Mouse (Mus musculus): ENCODE data around the gene Traf2. TPM values are rescaled to one million over a fixed set of nuclear protein-coding genes. Genes with fewer than 3 reads are reported as not detected.

Gene Traf2
- total and polyA plus RNA-seq, 2 experiments from 2014 or later = 9.3 to 11.4 TPM

GRCm38 (mm10) chr2:25487965-25488670 lies 58.6 kb downstream of the Traf2 start:
- WGBS = 74% methylated on average over 6 of the region's 6 CpGs
- Histone ChIP-seq H3K9me3 (ENCODE audit: low read length) (no peaks in the 10 kb centered on the region), H3K36me3 (ENCODE audit: insufficient read depth, low read length) (no peaks in the 10 kb centered on the region), H3K4me3 (ENCODE audit: low read length) (no peak overlapping the region), H3K4me1 (ENCODE audit: insufficient read depth, low read length) (no peaks in the 10 kb centered on the region), H3K27ac (no peak overlapping the region), H3K4me2 (ENCODE audit: low read depth, low read length) (no peak overlapping the region), H3K9ac (replicated peaks; ENCODE audit: low read length) (no peak overlapping the region), H3K27me3 (ENCODE audit: insufficient read depth, low read length) (no peaks in the 10 kb centered on the region)
- DNase-seq (ENCODE audit: low spot score) = no peak
- no peak for ATAC-seq
- TF ChIP-seq CTCF (IDR thresholded peaks at IDR 0.05; ENCODE audit: low read depth) = no peak

GRCm38 (mm10) chr2:25484901-25485647 lies 61.7 kb downstream of the Traf2 start:
- H3K9ac ChIP-seq (replicated peaks; ENCODE audit: low read length) = no peak overlapping the region
- H3K27ac ChIP-seq = no peak overlapping the region
- no peak overlapping the region for H3K4me3 ChIP-seq (ENCODE audit: low read length)
- H3K27me3 ChIP-seq (ENCODE audit: insufficient read depth, low read length) = no peaks in the 10 kb centered on the region
- WGBS = 65% methylated on average over 11 of the region's 11 CpGs
- no peaks in the 10 kb centered on the region for H3K4me1 ChIP-seq (ENCODE audit: insufficient read depth, low read length)
- DNase-seq (ENCODE audit: low spot score) (peak; percentile 20), ATAC-seq (no peak)
- no peak overlapping the region for H3K4me2 ChIP-seq (ENCODE audit: low read depth, low read length)
- H3K9me3 ChIP-seq (ENCODE audit: low read length) = no peaks in the 10 kb centered on the region
- no peaks in the 10 kb centered on the region for H3K36me3 ChIP-seq (ENCODE audit: insufficient read depth, low read length)
- TF ChIP-seq CTCF (IDR thresholded peaks at IDR 0.05; ENCODE audit: low read depth) = no peak

GRCm38 (mm10) chr2:25482969-25483368 lies 63.8 kb downstream of the Traf2 start:
- Histone ChIP-seq H3K27me3 (ENCODE audit: insufficient read depth, low read length) (no peaks in the 10 kb centered on the region), H3K4me2 (ENCODE audit: low read depth, low read length) (no peak overlapping the region), H3K9me3 (ENCODE audit: low read length) (no peaks in the 10 kb centered on the region), H3K9ac (replicated peaks; ENCODE audit: low read length) (no peak overlapping the region), H3K4me1 (ENCODE audit: insufficient read depth, low read length) (no peaks in the 10 kb centered on the region), H3K36me3 (ENCODE audit: insufficient read depth, low read length) (no peaks in the 10 kb centered on the region), H3K4me3 (ENCODE audit: low read length) (no peak overlapping the region), H3K27ac (no peak overlapping the region)
- WGBS = 21% methylated on average over 7 of the region's 7 CpGs
- TF ChIP-seq CTCF (IDR thresholded peaks at IDR 0.05; ENCODE audit: low read depth) = peak; percentile 43
- peak; percentile 35 for DNase-seq (ENCODE audit: low spot score)
- ATAC-seq = no peak

GRCm38 (mm10) chr2:25480541-25480940 lies 66.2 kb downstream of the Traf2 start:
- WGBS = 88% methylated on average over 1 of the region's 1 CpGs
- Histone ChIP-seq H3K27ac (no peak overlapping the region), H3K4me3 (ENCODE audit: low read length) (no peak overlapping the region), H3K9ac (replicated peaks; ENCODE audit: low read length) (no peak overlapping the region), H3K9me3 (ENCODE audit: low read length) (no peaks in the 10 kb centered on the region), H3K4me1 (ENCODE audit: insufficient read depth, low read length) (no peaks in the 10 kb centered on the region), H3K4me2 (ENCODE audit: low read depth, low read length) (no peak overlapping the region), H3K27me3 (ENCODE audit: insufficient read depth, low read length) (no peaks in the 10 kb centered on the region), H3K36me3 (ENCODE audit: insufficient read depth, low read length) (no peaks in the 10 kb centered on the region)
- DNase-seq (ENCODE audit: low spot score) (no peak), ATAC-seq (no peak)
- no peak for TF ChIP-seq CTCF (IDR thresholded peaks at IDR 0.05; ENCODE audit: low read depth)

GRCm38 (mm10) chr2:25479551-25480311 lies 67.0 kb downstream of the Traf2 start:
- no peak for TF ChIP-seq CTCF (IDR thresholded peaks at IDR 0.05; ENCODE audit: low read depth)
- DNase-seq (ENCODE audit: low spot score) = no peak
- 69% methylated on average over 10 of the region's 10 CpGs for WGBS

GRCm38 (mm10) chr2:25477967-25478675 lies 68.6 kb downstream of the Traf2 start:
- no peak overlapping the region for H3K4me2 ChIP-seq (ENCODE audit: low read depth, low read length)
- H3K9me3 ChIP-seq (ENCODE audit: low read length) = no peaks in the 10 kb centered on the region
- no peaks in the 10 kb centered on the region for H3K27me3 ChIP-seq (ENCODE audit: insufficient read depth, low read length)
- H3K4me3 ChIP-seq (ENCODE audit: low read length) = no peak overlapping the region
- no peaks in the 10 kb centered on the region for H3K4me1 ChIP-seq (ENCODE audit: insufficient read depth, low read length)
- peak; percentile 58; the same call in 1 of the 2 replicates for ATAC-seq
- 87% methylated on average over 3 of the region's 3 CpGs for WGBS
- peak; percentile 20 for DNase-seq (ENCODE audit: low spot score)
- no peaks in the 10 kb centered on the region for H3K36me3 ChIP-seq (ENCODE audit: insufficient read depth, low read length)
- no peak overlapping the region for H3K27ac ChIP-seq
- H3K9ac ChIP-seq (replicated peaks; ENCODE audit: low read length) = no peak overlapping the region
- TF ChIP-seq CTCF (IDR thresholded peaks at IDR 0.05; ENCODE audit: low read depth) = no peak

More at GRCm38 (mm10) chr2:25479551-25480311, 67.0 kb downstream of the Traf2 start:
- Histone ChIP-seq H3K4me3 (ENCODE audit: low read length) (no peak overlapping the region), H3K27ac (no peak overlapping the region), H3K4me2 (ENCODE audit: low read depth, low read length) (no peak overlapping the region), H3K9ac (replicated peaks; ENCODE audit: low read length) (no peak overlapping the region), H3K9me3 (ENCODE audit: low read length) (no peaks in the 10 kb centered on the region), H3K36me3 (ENCODE audit: insufficient read depth, low read length) (no peaks in the 10 kb centered on the region), H3K27me3 (ENCODE audit: insufficient read depth, low read length) (no peaks in the 10 kb centered on the region), H3K4me1 (ENCODE audit: insufficient read depth, low read length) (no peaks in the 10 kb centered on the region)
- ATAC-seq = no peak
